Mouse (Mus musculus): Measurements from ENCODE around the gene G530012D18Rik.
"Not testable (repeated sequence)": the region's sequence is repeated elsewhere in the genome, so short reads cannot be mapped to it uniquely, and the experiment has no call there.

The G530012D18Rik gene

GRCm38 (mm10) chr1:85575376-85575775 lies at the start of gene G530012D18Rik:
Gene G530012D18Rik, plus strand, starts transcription at chr1:85575676.
- not testable (repeated sequence) for DNase-seq (ENCODE audit: extremely low spot score, low read depth, low spot score)

GRCm38 (mm10) chr1:85526401-85526800 lies 49.1 kb upstream of the G530012D18Rik start:
- DNase-seq (ENCODE audit: extremely low spot score, low read depth, low spot score): not testable (repeated sequence)

GRCm38 (mm10) chr1:85528451-85529110 lies 46.9 kb upstream of the G530012D18Rik start:
- DNase-seq (ENCODE audit: extremely low spot score, low read depth, low spot score): not testable (repeated sequence)

GRCm38 (mm10) chr1:85543818-85544217 lies 31.7 kb upstream of the G530012D18Rik start:
- not testable (repeated sequence) for DNase-seq (ENCODE audit: extremely low spot score, low read depth, low spot score)

GRCm38 (mm10) chr1:85546442-85546841 lies 29.0 kb upstream of the G530012D18Rik start:
- DNase-seq (ENCODE audit: extremely low spot score, low read depth, low spot score): not testable (repeated sequence)

- not testable (repeated sequence) for DNase-seq (ENCODE audit: extremely low spot score, low read depth, low spot score)
Observed at GRCm38 (mm10) chr1:85555261-85555660, 20.2 kb upstream of the G530012D18Rik start.

GRCm38 (mm10) chr1:85573554-85573953 lies 1.9 kb upstream of the G530012D18Rik start:
- DNase-seq (ENCODE audit: extremely low spot score, low read depth, low spot score): not testable (repeated sequence)

GRCm38 (mm10) chr1:85578372-85579010 lies 3.0 kb downstream of the G530012D18Rik start:
- not testable (repeated sequence) for DNase-seq (ENCODE audit: extremely low spot score, low read depth, low spot score)

GRCm38 (mm10) chr1:85579199-85580147 lies 4.0 kb downstream of the G530012D18Rik start:
- not testable (repeated sequence) for DNase-seq (ENCODE audit: extremely low spot score, low read depth, low spot score)

GRCm38 (mm10) chr1:85580148-85580534 lies 4.7 kb downstream of the G530012D18Rik start:
- DNase-seq (ENCODE audit: extremely low spot score, low read depth, low spot score): not testable (repeated sequence)

GRCm38 (mm10) chr1:85580578-85580977 lies 5.1 kb downstream of the G530012D18Rik start:
- not testable (repeated sequence) for DNase-seq (ENCODE audit: extremely low spot score, low read depth, low spot score)

- DNase-seq (ENCODE audit: extremely low spot score, low read depth, low spot score): not testable (repeated sequence)
Observed at GRCm38 (mm10) chr1:85581518-85581917, 6.0 kb downstream of the G530012D18Rik start.

- not testable (repeated sequence) for DNase-seq (ENCODE audit: extremely low spot score, low read depth, low spot score)
Observed at GRCm38 (mm10) chr1:85588697-85589096, 13.2 kb downstream of the G530012D18Rik start.

- not testable (repeated sequence) for DNase-seq (ENCODE audit: extremely low spot score, low read depth, low spot score)
Observed at GRCm38 (mm10) chr1:85592526-85592925, 17.1 kb downstream of the G530012D18Rik start.

GRCm38 (mm10) chr1:85598271-85599012 lies 23.0 kb downstream of the G530012D18Rik start, which contains the start of gene Sp110:
Gene Sp110, minus strand, starts transcription at chr1:85598817.
- not testable (repeated sequence) for DNase-seq (ENCODE audit: extremely low spot score, low read depth, low spot score)

- not testable (repeated sequence) for DNase-seq (ENCODE audit: extremely low spot score, low read depth, low spot score)
Observed at GRCm38 (mm10) chr1:85600078-85600477, 24.6 kb downstream of the G530012D18Rik start, which contains the start of gene Sp140. Gene Sp140, plus strand, starts transcription at chr1:85600378.

- not testable (repeated sequence) for DNase-seq (ENCODE audit: extremely low spot score, low read depth, low spot score)
Observed at GRCm38 (mm10) chr1:85600794-85601193, 25.3 kb downstream of the G530012D18Rik start.

GRCm38 (mm10) chr1:85604341-85604740 lies 28.9 kb downstream of the G530012D18Rik start:
- DNase-seq (ENCODE audit: extremely low spot score, low read depth, low spot score): not testable (repeated sequence)

- not testable (repeated sequence) for DNase-seq (ENCODE audit: extremely low spot score, low read depth, low spot score)
Observed at GRCm38 (mm10) chr1:85608361-85608760, 32.9 kb downstream of the G530012D18Rik start.

- not testable (repeated sequence) for DNase-seq (ENCODE audit: extremely low spot score, low read depth, low spot score)
Observed at GRCm38 (mm10) chr1:85610581-85610980, 35.1 kb downstream of the G530012D18Rik start.

Measured in hindlimb bud, embryonic 11.5 days (tissue).